Mouse (Mus musculus) limb, embryonic 14.5 days (tissue): Measurements from ENCODE around the gene Olfr640. TPM values are rescaled to one million over a fixed set of nuclear protein-coding genes. Genes with fewer than 3 reads are reported as not detected.

Source experiments
- ATAC-seq: fragments of 200-750 bp; cut with Nextera tagmentation; 2 replicates; pipeline ENCODE4 v1.8.0; 2017; ENCODE audit warnings: low read depth, moderate number of reproducible peaks, moderate TSS enrichment; ENCODE audit not compliant: low FRiP score
- DNase-seq: peaks from one replicate; pipeline ENCODE4 v3.0.0-alpha.2; 2015; ENCODE audit warnings: low spot score
- H3K27ac ChIP-seq: fragments of 300-500 bp; sonication (generic); replicated peaks from 2 replicates; pipeline ENCODE4 v1.5.1; 2014; ENCODE audit warnings: low read depth, mild to moderate bottlenecking, low read length, moderate library complexity, mixed read lengths
- H3K27me3 ChIP-seq: fragments of 300-500 bp; sonication (generic); 2 replicates; pipeline ENCODE4 v1.6.1; 2014; ENCODE audit warnings: low read length, mixed read lengths; ENCODE audit not compliant: control insufficient read depth, insufficient read depth
- H3K36me3 ChIP-seq: fragments of 300-500 bp; sonication (generic); 2 replicates; pipeline ENCODE4 v1.6.1; 2014; ENCODE audit warnings: mild to moderate bottlenecking, low read length, moderate library complexity, mixed read lengths; ENCODE audit not compliant: control insufficient read depth, insufficient read depth
- H3K4me1 ChIP-seq: fragments of 300-500 bp; sonication (generic); 2 replicates; pipeline ENCODE4 v1.6.1; 2014; ENCODE audit warnings: antibody characterized with exemption, low read length, mixed read lengths; ENCODE audit not compliant: control insufficient read depth, insufficient read depth
- H3K4me2 ChIP-seq: fragments of 300-500 bp; sonication (generic); replicated peaks from 2 replicates; pipeline ENCODE4 v1.6.1; 2014; ENCODE audit warnings: low read depth, mild to moderate bottlenecking, low read length, moderate library complexity; ENCODE audit not compliant: severe bottlenecking
- H3K4me3 ChIP-seq: fragments of 300-500 bp; sonication (generic); replicated peaks from 2 replicates; pipeline ENCODE4 v1.5.1; 2014; ENCODE audit warnings: low read length
- H3K9ac ChIP-seq: fragments of 300-500 bp; sonication (generic); 2 replicates; pipeline ENCODE4 v1.6.1; 2014; ENCODE audit warnings: mild to moderate bottlenecking, low read depth, low read length, moderate library complexity; ENCODE audit not compliant: severe bottlenecking
- H3K9me3 ChIP-seq: fragments of 300-500 bp; sonication (generic); 2 replicates; pipeline ENCODE4 v1.6.1; 2016; ENCODE audit warnings: low read length; ENCODE audit not compliant: control insufficient read depth
- POLR2A ChIP-seq: fragments of 200-500 bp; IDR thresholded peaks from 2 replicates; pipeline ENCODE4 v1.8.0; 2012; ENCODE audit warnings: inconsistent platforms, mild to moderate bottlenecking, moderate library complexity, borderline replicate concordance; ENCODE audit not compliant: insufficient read depth, insufficient read length; ENCODE audit errors: extremely low read depth
- WGBS: fragments of 180-500 bp; shearing (Covaris S2); extraction: QIAGEN DNeasy Blood & Tissue Kit; methylation state at CpG from one replicate; pipeline ENCODE4 v1.1.7; 2014; 5-methylcytosine and 5-hydroxymethylcytosine counted together
- polyA plus RNA-seq, 2 experiments: library from polyadenylated mRNA; depleted of rRNA in 1 of 2; stranded (reverse) in 1 of 2; unstranded in 1 of 2; fragments of >200 nt; fragmentation: Nextera tagmentation in 1 of 2; extraction: Ambion mirVana in 1 of 2; gene quantifications; 2 replicates each; pipeline versions ENCODE4 v1.2.1 to v1.2.3; 2012 to 2014

Olfr640 gene
- polyA plus RNA-seq, 2 experiments = not detected

DNA sequence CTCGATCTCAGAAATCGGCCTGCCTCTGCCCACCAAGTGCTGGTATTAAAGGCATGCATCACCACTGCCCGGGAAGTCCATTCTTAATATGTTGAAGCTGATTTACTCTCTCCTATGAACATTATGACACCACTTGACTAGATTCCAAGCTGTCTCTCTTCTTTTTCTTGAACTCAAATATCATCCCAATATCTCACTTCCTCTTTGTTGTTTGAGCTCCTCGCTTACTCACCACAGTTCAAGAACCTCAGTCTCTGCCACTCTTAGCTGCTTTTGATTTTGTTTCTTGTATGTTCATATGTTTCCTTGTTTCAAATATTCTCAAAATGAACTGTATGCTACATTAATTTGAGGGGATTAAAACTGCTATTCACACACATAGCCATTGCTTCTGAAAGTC, 25.4 kb upstream of the Olfr640 start:
- Histone ChIP-seq H3K27ac (no peak overlapping the region), H3K4me2 (no peak overlapping the region), H3K9me3 (no peaks in the 10 kb centered on the region), H3K9ac (no peak overlapping the region), H3K4me3 (no peak overlapping the region), H3K36me3 (no peaks in the 10 kb centered on the region), H3K27me3 (no peaks in the 10 kb centered on the region), H3K4me1 (no peaks in the 10 kb centered on the region)
- TF ChIP-seq POLR2A = no peak
- DNase-seq (no peak), ATAC-seq (no peak)
- 86% methylated on average over 4 of the region's 4 CpGs for WGBS

- Histone ChIP-seq H3K36me3 (no peaks in the 10 kb centered on the region), H3K4me3 (no peak within 1 kb of the TSS), H3K4me2 (no peak within 1 kb of the TSS), H3K27me3 (no peaks in the 10 kb centered on the region), H3K9ac (no peak within 1 kb of the TSS), H3K9me3 (no peaks in the 10 kb centered on the region), H3K4me1 (no peaks in the 10 kb centered on the region), H3K27ac (no peak within 1 kb of the TSS)
- no peak for DNase-seq
- TF ChIP-seq POLR2A = no peak
- no peak for ATAC-seq
- 55% methylated on average over 1 of the region's 1 CpGs for WGBS
Observed at GRCm38 (mm10) chr7:104035145-104035544, 9.8 kb upstream of the Olfr640 start, which contains the start of gene Olfr641. TSS of gene Olfr641 (plus strand) at chr7:104035445.

- Histone ChIP-seq H3K4me3 (no peak overlapping the region), H3K9me3 (no peaks in the 10 kb centered on the region), H3K4me2 (no peak overlapping the region), H3K36me3 (no peaks in the 10 kb centered on the region), H3K27me3 (no peaks in the 10 kb centered on the region), H3K27ac (no peak overlapping the region), H3K9ac (no peak overlapping the region), H3K4me1 (no peaks in the 10 kb centered on the region)
- TF ChIP-seq POLR2A = no peak
- DNase-seq (no peak), ATAC-seq (no peak)
- WGBS = 74% methylated on average over 3 of the region's 3 CpGs
Observed at GRCm38 (mm10) chr7:104026978-104027377, 1.6 kb upstream of the Olfr640 start.

DNA sequence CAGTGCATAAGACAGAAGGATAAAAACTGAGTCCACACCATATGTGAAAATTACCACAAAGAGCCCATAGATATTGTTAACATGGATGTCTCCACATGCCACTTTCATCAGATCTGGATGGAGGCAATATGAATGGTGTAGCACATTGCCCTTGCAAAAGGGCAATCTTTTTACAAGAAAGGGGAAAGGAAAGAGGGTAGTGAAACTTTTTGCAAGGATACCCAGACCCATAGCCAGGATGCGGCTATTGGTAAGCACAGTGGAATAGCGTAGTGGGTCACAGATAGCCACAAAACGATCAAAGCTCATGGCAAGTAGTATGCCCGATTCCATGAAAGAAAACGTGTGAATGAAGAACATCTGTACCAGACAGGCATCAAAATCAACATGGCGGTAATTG, 3.7 kb downstream of the Olfr640 start:
- Histone ChIP-seq H3K4me1 (no peaks in the 10 kb centered on the region), H3K9me3 (no peaks in the 10 kb centered on the region), H3K27me3 (no peaks in the 10 kb centered on the region), H3K4me2 (no peak overlapping the region), H3K27ac (no peak overlapping the region), H3K36me3 (no peaks in the 10 kb centered on the region), H3K9ac (no peak overlapping the region), H3K4me3 (no peak overlapping the region)
- DNase-seq (no peak), ATAC-seq (no peak)
- TF ChIP-seq POLR2A = no peak
- 90% methylated on average over 6 of the region's 6 CpGs for WGBS

DNA sequence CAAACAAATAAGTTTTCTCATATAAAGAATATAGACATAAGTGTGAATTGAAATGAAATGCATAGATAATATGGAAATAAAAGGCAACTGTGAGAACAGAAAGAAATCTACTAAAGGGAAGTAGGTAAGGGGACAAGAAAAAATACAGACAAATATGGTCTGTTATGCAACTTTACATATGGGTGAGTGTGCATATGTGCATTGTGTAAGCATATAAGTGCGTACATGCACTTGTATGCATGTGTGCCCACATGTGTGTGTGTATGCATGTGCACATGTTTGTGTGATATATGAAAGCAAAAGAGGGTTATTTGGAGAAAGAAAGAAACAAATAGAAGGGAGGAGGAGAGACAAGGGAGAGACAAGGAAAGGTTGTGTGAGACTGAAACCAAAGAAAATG, 6.4 kb downstream of the Olfr640 start:
- WGBS = 88% methylated on average over 1 of the region's 1 CpGs
- no peaks in the 10 kb centered on the region for H3K4me1 ChIP-seq
- no peak overlapping the region for H3K4me3 ChIP-seq
- no peak overlapping the region for H3K4me2 ChIP-seq
- TF ChIP-seq POLR2A = no peak
- no peaks in the 10 kb centered on the region for H3K27me3 ChIP-seq
- no peaks in the 10 kb centered on the region for H3K36me3 ChIP-seq
- DNase-seq = no peak
- H3K9ac ChIP-seq = no peak overlapping the region
- no peak for ATAC-seq
- no peak overlapping the region for H3K27ac ChIP-seq
- no peaks in the 10 kb centered on the region for H3K9me3 ChIP-seq

DNA sequence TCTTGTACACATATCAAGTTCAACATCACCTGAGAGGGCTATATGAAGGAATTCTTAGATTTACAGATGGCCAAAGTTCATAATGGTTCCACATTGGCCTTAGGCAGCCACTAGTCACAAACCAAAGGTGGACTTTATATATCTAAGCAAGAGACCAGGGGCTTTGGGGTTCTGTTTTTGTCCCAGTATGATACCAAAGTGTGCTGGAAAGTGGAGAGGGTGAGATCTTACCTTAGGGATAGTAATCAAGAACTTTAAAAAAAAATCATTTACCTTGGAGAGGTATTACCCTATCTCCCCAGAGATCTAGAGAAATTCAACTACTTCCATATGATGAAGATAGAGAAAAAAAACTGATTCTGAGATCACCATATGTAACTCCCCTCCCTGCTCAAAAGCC, 8.2 kb downstream of the Olfr640 start, which contains the start of gene Olfr639:
Olfr639 (minus strand) TSS at position 101 of the 400 bp plus-strand sequence.
- ATAC-seq (no peak), DNase-seq (no peak)
- Histone ChIP-seq H3K27ac (no peak within 1 kb of the TSS), H3K4me1 (no peaks in the 10 kb centered on the region), H3K9me3 (no peaks in the 10 kb centered on the region), H3K36me3 (no peaks in the 10 kb centered on the region), H3K4me3 (no peak within 1 kb of the TSS), H3K27me3 (no peaks in the 10 kb centered on the region), H3K4me2 (no peak within 1 kb of the TSS), H3K9ac (no peak within 1 kb of the TSS)
- TF ChIP-seq POLR2A = no peak
